5 mouse cellular contexts compared by ENCODE assay signal in genomic region chr7:51268743-51269142, GRCm38 (mm10).
"Had no signal": no experiment of that assay in that cellular context is flagged by ENCODE, and none has a peak within 500 bp of the region (broad histone marks: within the 10 kb centered on the region; RNA-seq: fewer than 3 reads in every experiment).

No protein-coding gene starts in this region.

- DNase-seq: kidney, postnatal 25 days; liver; thymus, postnatal 36 days had no signal

- ATAC-seq: intestine, postnatal 0 days; midbrain, embryonic 13.5 days had no signal
